Mouse (Mus musculus) forebrain, embryonic 13.5 days (tissue): ENCODE data around the gene Copg2. TPM values are rescaled to one million over a fixed set of nuclear protein-coding genes. Genes with fewer than 3 reads are reported as not detected.

Experiments used
- ATAC-seq: fragments of 200-750 bp; cut with Nextera tagmentation; 2 replicates; pipeline ENCODE4 v1.8.0; 2017
- H3K27ac ChIP-seq: fragments of 300-500 bp; sonication (generic); 2 replicates; pipeline ENCODE4 v1.5.1; 2015; ENCODE audit warnings: inconsistent platforms, mild to moderate bottlenecking, moderate library complexity
- H3K27me3 ChIP-seq: fragments of 300-500 bp; sonication (generic); 2 replicates; pipeline ENCODE4 v1.6.1; 2015; ENCODE audit warnings: mild to moderate bottlenecking, inconsistent platforms
- H3K36me3 ChIP-seq: fragments of 300-500 bp; sonication (generic); 2 replicates; pipeline ENCODE4 v1.6.1; 2015; ENCODE audit warnings: mild to moderate bottlenecking, inconsistent platforms; ENCODE audit not compliant: poor library complexity, severe bottlenecking
- H3K4me1 ChIP-seq: fragments of 300-500 bp; sonication (generic); 2 replicates; pipeline ENCODE4 v1.6.1; 2015; ENCODE audit warnings: inconsistent platforms
- H3K4me2 ChIP-seq: fragments of 300-500 bp; sonication (generic); 2 replicates; pipeline ENCODE4 v1.6.1; 2015; ENCODE audit warnings: inconsistent platforms, mild to moderate bottlenecking, moderate library complexity
- H3K4me3 ChIP-seq: fragments of 300-500 bp; sonication (generic); 2 replicates; pipeline ENCODE4 v1.5.1; 2015; ENCODE audit warnings: mild to moderate bottlenecking, inconsistent platforms
- H3K9ac ChIP-seq: fragments of 300-500 bp; sonication (generic); 2 replicates; pipeline ENCODE4 v1.6.1; 2015; ENCODE audit warnings: mild to moderate bottlenecking, inconsistent platforms
- H3K9me3 ChIP-seq: fragments of 300-500 bp; sonication (generic); replicated peaks from 2 replicates; pipeline ENCODE4 v1.6.1; 2016; ENCODE audit warnings: inconsistent platforms
- WGBS: fragments of 180-500 bp; shearing (Covaris S2); methylation state at CpG from one replicate; pipeline ENCODE4 v1.1.7; 2015; 5-methylcytosine and 5-hydroxymethylcytosine counted together
- polyA plus RNA-seq: library from polyadenylated mRNA; unstranded; fragments of >200 nt; fragmentation: Nextera tagmentation; extraction: Ambion mirVana; gene quantifications from 2 replicates; pipeline ENCODE4 v1.2.1, GENCODE M21; 2015

Copg2 gene
- polyA plus RNA-seq, 1 experiment from 2014 or later: 28.9 TPM

DNA sequence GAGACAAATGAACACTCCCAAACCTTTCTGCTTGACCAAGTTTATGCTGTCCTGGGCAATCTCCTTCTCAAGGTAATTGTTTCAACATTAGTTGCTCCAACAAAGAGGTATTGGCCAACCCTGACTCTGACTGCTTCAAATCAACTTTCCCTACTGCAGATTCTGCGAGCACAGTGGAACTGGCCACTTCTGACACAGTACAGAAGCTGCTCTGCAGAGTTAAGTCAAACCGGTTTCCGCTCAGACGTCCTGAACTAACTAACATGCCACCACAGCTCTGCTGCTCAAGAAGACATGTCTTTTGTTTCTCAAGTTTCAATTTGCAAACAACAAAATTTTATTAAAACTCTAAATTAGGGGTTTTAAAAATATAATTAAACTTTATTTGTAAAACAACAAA lies 3.5 kb downstream of the Copg2 start:
- WGBS: 91% methylated on average over 4 of the region's 4 CpGs

DNA sequence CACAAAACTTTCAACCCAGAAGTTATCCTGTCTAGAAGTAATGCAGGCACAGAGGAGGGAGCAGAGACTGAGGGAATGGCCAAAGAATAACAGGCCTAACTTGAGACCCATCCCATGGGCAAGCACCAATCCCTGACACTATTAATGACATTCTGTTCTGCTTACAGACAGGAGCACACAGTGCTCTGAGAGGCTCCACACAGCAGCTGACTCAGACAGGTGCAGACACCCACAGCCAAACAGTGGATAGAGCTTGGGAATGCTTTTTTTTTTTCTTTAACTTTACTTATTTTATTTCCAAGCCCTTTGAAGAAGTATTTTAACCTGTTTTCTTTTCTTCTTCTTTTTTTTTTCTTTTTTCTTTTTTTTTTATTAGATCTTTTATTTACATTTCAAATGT lies 4.8 kb downstream of the Copg2 start:
- Histone ChIP-seq H3K9ac (no peak overlapping the region), H3K4me1 (peaks cover 10% of the 10 kb centered on the region)
- ATAC-seq: no peak

More for the DNA sequence above, 3.5 kb downstream of the Copg2 start:
- H3K9ac ChIP-seq: no peak overlapping the region
- H3K4me1 ChIP-seq: peaks cover 13% of the 10 kb centered on the region
- H3K4me3 ChIP-seq: no peak overlapping the region
- peaks cover 23% of the 10 kb centered on the region for H3K36me3 ChIP-seq
- H3K27ac ChIP-seq: no peak overlapping the region
- H3K4me2 ChIP-seq: no peak overlapping the region
- H3K27me3 ChIP-seq: no peaks in the 10 kb centered on the region
- no peak for ATAC-seq
- H3K9me3 ChIP-seq: no peaks in the 10 kb centered on the region

DNA sequence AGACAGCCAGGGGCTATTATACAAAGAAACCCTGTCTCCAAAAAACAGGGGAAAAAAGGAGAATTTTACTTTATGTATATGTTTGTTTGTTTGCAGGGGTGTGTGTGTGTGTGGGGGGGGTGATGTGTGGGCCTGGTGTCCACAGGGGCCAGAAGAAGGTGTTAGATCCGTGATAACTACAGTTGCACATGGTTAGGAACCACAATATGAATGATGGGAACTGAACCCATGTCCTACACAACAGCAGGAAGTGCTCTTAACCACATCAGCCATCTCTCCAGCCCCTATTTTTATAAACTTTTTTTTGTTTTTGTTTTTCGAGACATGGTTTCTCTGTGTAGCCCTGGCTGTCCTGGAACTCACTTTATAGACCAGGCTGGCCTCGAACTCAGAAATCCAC lies 11.7 kb downstream of the Copg2 start:
- ATAC-seq: no peak
- H3K4me1 ChIP-seq: no peaks in the 10 kb centered on the region
- H3K4me3 ChIP-seq: no peak overlapping the region
- H3K4me2 ChIP-seq: no peak overlapping the region
- no peak overlapping the region for H3K9ac ChIP-seq
- 87% methylated on average over 3 of the region's 3 CpGs for WGBS
- H3K27ac ChIP-seq: no peak overlapping the region
- H3K36me3 ChIP-seq: peaks cover 44% of the 10 kb centered on the region
- H3K9me3 ChIP-seq: no peaks in the 10 kb centered on the region
- no peaks in the 10 kb centered on the region for H3K27me3 ChIP-seq

More for the DNA sequence above, 4.8 kb downstream of the Copg2 start:
- Histone ChIP-seq H3K36me3 (peaks cover 25% of the 10 kb centered on the region), H3K4me2 (no peak overlapping the region), H3K27me3 (no peaks in the 10 kb centered on the region), H3K4me3 (no peak overlapping the region), H3K27ac (no peak overlapping the region), H3K9me3 (no peaks in the 10 kb centered on the region)

GRCm38 (mm10) chr6:30883491-30883890 lies 13.1 kb downstream of the Copg2 start:
- Histone ChIP-seq H3K36me3 (peaks cover 35% of the 10 kb centered on the region), H3K4me1 (no peaks in the 10 kb centered on the region), H3K4me3 (no peak overlapping the region), H3K9ac (no peak overlapping the region), H3K9me3 (no peaks in the 10 kb centered on the region), H3K27ac (no peak overlapping the region), H3K27me3 (no peaks in the 10 kb centered on the region), H3K4me2 (no peak overlapping the region)
- ATAC-seq: no peak
- WGBS: 90% methylated on average over 4 of the region's 4 CpGs

GRCm38 (mm10) chr6:30876661-30877060 lies 19.9 kb downstream of the Copg2 start:
- peaks cover 35% of the 10 kb centered on the region for H3K36me3 ChIP-seq
- H3K4me1 ChIP-seq: no peaks in the 10 kb centered on the region
- H3K9me3 ChIP-seq: no peaks in the 10 kb centered on the region; the same call in 1 of the 2 replicates
- H3K27ac ChIP-seq: no peak overlapping the region
- H3K27me3 ChIP-seq: no peaks in the 10 kb centered on the region
- no peak overlapping the region for H3K4me3 ChIP-seq
- no peak overlapping the region for H3K4me2 ChIP-seq
- no peak overlapping the region for H3K9ac ChIP-seq
- no peak for ATAC-seq

GRCm38 (mm10) chr6:30866501-30866900 lies 30.1 kb downstream of the Copg2 start:
- Histone ChIP-seq H3K27me3 (no peaks in the 10 kb centered on the region), H3K27ac (no peak overlapping the region), H3K36me3 (no peaks in the 10 kb centered on the region), H3K4me2 (no peak overlapping the region), H3K9ac (no peak overlapping the region), H3K9me3 (no peaks in the 10 kb centered on the region), H3K4me3 (no peak overlapping the region), H3K4me1 (no peaks in the 10 kb centered on the region)
- 92% methylated on average over 1 of the region's 1 CpGs for WGBS
- no peak for ATAC-seq

GRCm38 (mm10) chr6:30865031-30865678 lies 31.4 kb downstream of the Copg2 start:
- Histone ChIP-seq H3K4me1 (no peaks in the 10 kb centered on the region), H3K36me3 (peaks cover 5% of the 10 kb centered on the region; the same call in 1 of the 2 replicates), H3K27me3 (no peaks in the 10 kb centered on the region), H3K27ac (no peak overlapping the region), H3K9ac (no peak overlapping the region), H3K4me3 (no peak overlapping the region), H3K9me3 (no peaks in the 10 kb centered on the region), H3K4me2 (no peak overlapping the region)
- 89% methylated on average over 3 of the region's 3 CpGs for WGBS
- no peak for ATAC-seq

- Histone ChIP-seq H3K9me3 (no peaks in the 10 kb centered on the region), H3K27ac (no peak overlapping the region), H3K4me3 (no peak overlapping the region), H3K27me3 (no peaks in the 10 kb centered on the region), H3K36me3 (peaks cover 29% of the 10 kb centered on the region), H3K9ac (no peak overlapping the region), H3K4me2 (no peak overlapping the region), H3K4me1 (no peaks in the 10 kb centered on the region)
- no peak for ATAC-seq
- WGBS: 97% methylated on average over 7 of the region's 7 CpGs
These were observed 40.6 kb downstream of the Copg2 start for GRCm38 (mm10) chr6:30855956-30856355.

GRCm38 (mm10) chr6:30855205-30855604 lies 41.4 kb downstream of the Copg2 start:
- Histone ChIP-seq H3K27ac (no peak overlapping the region), H3K4me3 (no peak overlapping the region), H3K9ac (no peak overlapping the region), H3K4me2 (no peak overlapping the region), H3K9me3 (no peaks in the 10 kb centered on the region), H3K36me3 (peaks cover 25% of the 10 kb centered on the region), H3K4me1 (no peaks in the 10 kb centered on the region), H3K27me3 (no peaks in the 10 kb centered on the region)
- WGBS: 93% methylated on average over 2 of the region's 2 CpGs
- no peak for ATAC-seq

- H3K36me3 ChIP-seq: peaks cover 21% of the 10 kb centered on the region; the same call in 1 of the 2 replicates
- H3K4me3 ChIP-seq: no peak overlapping the region
- 68% methylated on average over 2 of the region's 2 CpGs for WGBS
- no peak overlapping the region for H3K4me2 ChIP-seq
- ATAC-seq: no peak
- H3K9ac ChIP-seq: no peak overlapping the region
- peaks cover 5% of the 10 kb centered on the region for H3K4me1 ChIP-seq
- no peaks in the 10 kb centered on the region for H3K27me3 ChIP-seq
- no peaks in the 10 kb centered on the region; the same call in 1 of the 2 replicates for H3K9me3 ChIP-seq
- H3K27ac ChIP-seq: no peak overlapping the region
These were observed 46.8 kb downstream of the Copg2 start for GRCm38 (mm10) chr6:30849818-30850217.

- H3K9ac ChIP-seq: no peak overlapping the region
- no peaks in the 10 kb centered on the region for H3K27me3 ChIP-seq
- H3K4me2 ChIP-seq: no peak overlapping the region
- no peak for ATAC-seq
- H3K36me3 ChIP-seq: no peaks in the 10 kb centered on the region
- no peak overlapping the region for H3K27ac ChIP-seq
- no peaks in the 10 kb centered on the region for H3K4me1 ChIP-seq
- no peak overlapping the region for H3K4me3 ChIP-seq
- WGBS: 50% methylated on average over 2 of the region's 2 CpGs
- no peaks in the 10 kb centered on the region for H3K9me3 ChIP-seq
These were observed 64.4 kb downstream of the Copg2 start for GRCm38 (mm10) chr6:30832241-30832640.

DNA sequence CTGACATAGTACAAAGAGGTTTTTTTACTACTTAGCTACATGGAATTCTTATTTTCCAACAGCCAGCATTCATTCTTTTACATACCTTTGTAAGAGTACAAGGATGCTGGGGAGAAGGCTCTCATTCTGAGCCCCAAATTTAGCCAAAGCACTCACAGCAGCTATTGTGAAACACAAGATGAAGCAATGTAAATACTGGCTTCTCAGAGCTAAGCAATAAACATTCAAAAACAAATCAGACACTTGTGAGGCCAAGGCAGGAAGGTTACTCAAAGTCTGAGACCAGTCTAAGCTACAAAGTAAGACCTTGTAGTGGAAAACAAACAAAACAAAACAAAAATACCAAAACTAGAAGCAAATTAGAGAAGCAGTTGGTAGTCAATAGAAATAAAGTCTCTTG lies 83.0 kb downstream of the Copg2 start:
- Histone ChIP-seq H3K27me3 (no peaks in the 10 kb centered on the region), H3K4me2 (no peak overlapping the region), H3K9ac (no peak overlapping the region), H3K9me3 (no peaks in the 10 kb centered on the region), H3K36me3 (peaks cover 9% of the 10 kb centered on the region), H3K27ac (no peak overlapping the region), H3K4me1 (no peaks in the 10 kb centered on the region), H3K4me3 (no peak overlapping the region)
- ATAC-seq: no peak
